Mouse (Mus musculus): Measurements from ENCODE around the gene Tatdn3. TPM values are rescaled to one million over a fixed set of nuclear protein-coding genes. Genes with fewer than 3 reads are reported as not detected.

Gene Tatdn3
- polyA plus RNA-seq, 1 experiment from 2014 or later, result 14.4 TPM

GRCm38 (mm10) chr1:191054870-191055532 is 7.7 kb downstream of the Tatdn3 start:
- no peak overlapping the region for H3K4me3 ChIP-seq (ENCODE audit: low read depth, low read length)
- 49% methylated on average over 8 of the region's 8 CpGs for WGBS
- DNase-seq (ENCODE audit: low spot score) (no peak), ATAC-seq (replicated peaks; ENCODE audit: low FRiP score) (peak; percentile 92)
- H3K27me3 ChIP-seq (replicated peaks; ENCODE audit: control insufficient read depth, insufficient read depth, low read length), result no peaks in the 10 kb centered on the region
- H3K4me1 ChIP-seq (replicated peaks; ENCODE audit: control insufficient read depth, insufficient read depth, low read length), result peaks cover 10% of the 10 kb centered on the region
- H3K9ac ChIP-seq (ENCODE audit: low read depth, low read length), result peak overlapping the region; percentile 26
- H3K27ac ChIP-seq (ENCODE audit: low read depth, low read length), result peak overlapping the region; percentile 89
- H3K36me3 ChIP-seq (ENCODE audit: control insufficient read depth, insufficient read depth, low read length), result 0 out of 2 replicates have a peak, but pooled peaks cover 2% of the 10 kb centered on the region
- no peaks in the 10 kb centered on the region for H3K9me3 ChIP-seq (ENCODE audit: control insufficient read depth, low read length)
- H3K4me2 ChIP-seq, result peak overlapping the region; percentile 48

- ATAC-seq (replicated peaks; ENCODE audit: low FRiP score), result no peak
- Histone ChIP-seq H3K27ac (ENCODE audit: low read depth, low read length) (no peak overlapping the region), H3K9me3 (ENCODE audit: control insufficient read depth, low read length) (no peaks in the 10 kb centered on the region), H3K27me3 (replicated peaks; ENCODE audit: control insufficient read depth, insufficient read depth, low read length) (no peaks in the 10 kb centered on the region), H3K36me3 (ENCODE audit: control insufficient read depth, insufficient read depth, low read length) (0 out of 2 replicates have a peak, but pooled peaks cover 2% of the 10 kb centered on the region), H3K4me2 (no peak overlapping the region), H3K4me3 (ENCODE audit: low read depth, low read length) (no peak overlapping the region), H3K9ac (ENCODE audit: low read depth, low read length) (no peak overlapping the region), H3K4me1 (replicated peaks; ENCODE audit: control insufficient read depth, insufficient read depth, low read length) (peaks cover 10% of the 10 kb centered on the region)
- no peak for DNase-seq (ENCODE audit: low spot score)
- WGBS, result 77% methylated on average over 3 of the region's 3 CpGs
Observed at GRCm38 (mm10) chr1:191053555-191053954, 9.2 kb downstream of the Tatdn3 start.

- no peak overlapping the region for H3K4me2 ChIP-seq
- 78% methylated on average over 7 of the region's 7 CpGs for WGBS
- H3K27me3 ChIP-seq (replicated peaks; ENCODE audit: control insufficient read depth, insufficient read depth, low read length), result no peaks in the 10 kb centered on the region
- H3K9me3 ChIP-seq (ENCODE audit: control insufficient read depth, low read length), result no peaks in the 10 kb centered on the region
- no peak overlapping the region for H3K27ac ChIP-seq (ENCODE audit: low read depth, low read length)
- DNase-seq (ENCODE audit: low spot score) (no peak), ATAC-seq (replicated peaks; ENCODE audit: low FRiP score) (no peak)
- no peaks in the 10 kb centered on the region for H3K36me3 ChIP-seq (ENCODE audit: control insufficient read depth, insufficient read depth, low read length)
- H3K4me1 ChIP-seq (replicated peaks; ENCODE audit: control insufficient read depth, insufficient read depth, low read length), result peaks cover 8% of the 10 kb centered on the region; the same call in 1 of the 2 replicates
- H3K4me3 ChIP-seq (ENCODE audit: low read depth, low read length), result no peak overlapping the region
- no peak overlapping the region for H3K9ac ChIP-seq (ENCODE audit: low read depth, low read length)
Observed at GRCm38 (mm10) chr1:191046231-191046824, 16.4 kb downstream of the Tatdn3 start.

DNA sequence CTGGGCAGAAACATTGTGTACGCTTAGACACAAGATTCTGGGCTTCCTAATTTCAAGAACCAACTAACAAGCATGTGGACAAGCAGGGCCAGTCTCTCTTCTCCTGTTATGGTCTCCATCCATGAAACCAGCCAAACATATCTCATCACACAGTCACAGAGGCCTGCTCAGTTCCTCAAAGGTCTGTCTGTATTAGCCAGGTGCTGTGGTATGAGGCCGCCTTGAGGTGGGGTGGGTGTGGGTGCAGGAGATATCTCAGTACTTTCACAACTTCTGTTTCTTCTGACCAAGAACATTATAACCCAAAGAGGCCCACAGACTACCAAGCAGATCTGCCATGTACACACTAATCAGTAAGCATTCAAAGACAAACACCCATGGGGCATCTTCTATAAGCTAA is 17.5 kb downstream of the Tatdn3 start:
- Histone ChIP-seq H3K27ac (ENCODE audit: low read depth, low read length) (peak overlapping the region; percentile 36; the same call in 1 of the 2 replicates), H3K4me3 (ENCODE audit: low read depth, low read length) (no peak overlapping the region), H3K9ac (ENCODE audit: low read depth, low read length) (no peak overlapping the region), H3K4me2 (no peak overlapping the region), H3K4me1 (replicated peaks; ENCODE audit: control insufficient read depth, insufficient read depth, low read length) (peaks cover 8% of the 10 kb centered on the region; the same call in 1 of the 2 replicates), H3K36me3 (ENCODE audit: control insufficient read depth, insufficient read depth, low read length) (no peaks in the 10 kb centered on the region), H3K27me3 (replicated peaks; ENCODE audit: control insufficient read depth, insufficient read depth, low read length) (no peaks in the 10 kb centered on the region), H3K9me3 (ENCODE audit: control insufficient read depth, low read length) (no peaks in the 10 kb centered on the region)
- DNase-seq (ENCODE audit: low spot score) (no peak), ATAC-seq (replicated peaks; ENCODE audit: low FRiP score) (peak; percentile 90)
- 85% methylated on average over 2 of the region's 2 CpGs for WGBS

- no peaks in the 10 kb centered on the region for H3K27me3 ChIP-seq (replicated peaks; ENCODE audit: control insufficient read depth, insufficient read depth, low read length)
- H3K4me2 ChIP-seq, result no peak overlapping the region
- DNase-seq (ENCODE audit: low spot score), result no peak
- H3K4me3 ChIP-seq (ENCODE audit: low read depth, low read length), result no peak overlapping the region
- no peak for ATAC-seq (replicated peaks; ENCODE audit: low FRiP score)
- H3K4me1 ChIP-seq (replicated peaks; ENCODE audit: control insufficient read depth, insufficient read depth, low read length), result peaks cover 8% of the 10 kb centered on the region; the same call in 1 of the 2 replicates
- H3K27ac ChIP-seq (ENCODE audit: low read depth, low read length), result no peak overlapping the region
- H3K36me3 ChIP-seq (ENCODE audit: control insufficient read depth, insufficient read depth, low read length), result no peaks in the 10 kb centered on the region
- no peaks in the 10 kb centered on the region for H3K9me3 ChIP-seq (ENCODE audit: control insufficient read depth, low read length)
- 69% methylated on average over 3 of the region's 3 CpGs for WGBS
- H3K9ac ChIP-seq (ENCODE audit: low read depth, low read length), result no peak overlapping the region
Observed at GRCm38 (mm10) chr1:191042688-191043087, 20.0 kb downstream of the Tatdn3 start.

- WGBS, result 83% methylated on average over 5 of the region's 5 CpGs
- Histone ChIP-seq H3K36me3 (ENCODE audit: control insufficient read depth, insufficient read depth, low read length) (no peaks in the 10 kb centered on the region), H3K4me3 (ENCODE audit: low read depth, low read length) (no peak overlapping the region), H3K9ac (ENCODE audit: low read depth, low read length) (no peak overlapping the region), H3K4me1 (replicated peaks; ENCODE audit: control insufficient read depth, insufficient read depth, low read length) (peaks cover 8% of the 10 kb centered on the region; the same call in 1 of the 2 replicates), H3K9me3 (ENCODE audit: control insufficient read depth, low read length) (no peaks in the 10 kb centered on the region), H3K27ac (ENCODE audit: low read depth, low read length) (no peak overlapping the region), H3K4me2 (no peak overlapping the region), H3K27me3 (replicated peaks; ENCODE audit: control insufficient read depth, insufficient read depth, low read length) (no peaks in the 10 kb centered on the region)
- no peak for ATAC-seq (replicated peaks; ENCODE audit: low FRiP score)
- no peak for DNase-seq (ENCODE audit: low spot score)
Observed at GRCm38 (mm10) chr1:191042106-191042505, 20.6 kb downstream of the Tatdn3 start.

- Histone ChIP-seq H3K27ac (ENCODE audit: low read depth, low read length) (no peak overlapping the region), H3K36me3 (ENCODE audit: control insufficient read depth, insufficient read depth, low read length) (no peaks in the 10 kb centered on the region), H3K4me3 (ENCODE audit: low read depth, low read length) (no peak overlapping the region), H3K9ac (ENCODE audit: low read depth, low read length) (no peak overlapping the region), H3K9me3 (ENCODE audit: control insufficient read depth, low read length) (no peaks in the 10 kb centered on the region), H3K4me1 (replicated peaks; ENCODE audit: control insufficient read depth, insufficient read depth, low read length) (peaks cover 8% of the 10 kb centered on the region; the same call in 1 of the 2 replicates), H3K27me3 (replicated peaks; ENCODE audit: control insufficient read depth, insufficient read depth, low read length) (no peaks in the 10 kb centered on the region), H3K4me2 (no peak overlapping the region)
- DNase-seq (ENCODE audit: low spot score) (no peak), ATAC-seq (replicated peaks; ENCODE audit: low FRiP score) (no peak)
Observed at GRCm38 (mm10) chr1:191041352-191041751, 21.4 kb downstream of the Tatdn3 start.

DNA sequence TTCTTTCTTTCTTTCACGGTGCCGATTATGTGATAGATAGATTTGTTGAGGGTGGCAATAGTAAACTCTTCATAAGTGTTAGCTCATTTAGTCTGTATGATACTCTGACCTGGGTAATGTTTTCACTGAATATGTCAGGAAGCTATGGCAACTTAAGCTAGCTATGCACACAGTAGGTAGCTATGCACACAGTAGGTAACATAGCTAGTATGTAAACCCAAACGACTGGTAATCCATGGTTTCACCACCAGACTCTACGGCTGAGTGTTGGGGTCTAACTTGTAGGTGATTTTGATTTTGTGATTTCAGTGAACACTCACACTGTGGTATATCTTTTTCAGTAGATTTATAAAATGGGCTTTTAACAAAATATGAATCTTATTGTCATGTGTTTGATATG is 24.7 kb downstream of the Tatdn3 start:
- Histone ChIP-seq H3K27me3 (replicated peaks; ENCODE audit: control insufficient read depth, insufficient read depth, low read length) (no peaks in the 10 kb centered on the region), H3K9ac (ENCODE audit: low read depth, low read length) (no peak overlapping the region), H3K4me2 (no peak overlapping the region), H3K4me1 (replicated peaks; ENCODE audit: control insufficient read depth, insufficient read depth, low read length) (no peaks in the 10 kb centered on the region), H3K36me3 (ENCODE audit: control insufficient read depth, insufficient read depth, low read length) (no peaks in the 10 kb centered on the region), H3K9me3 (ENCODE audit: control insufficient read depth, low read length) (no peaks in the 10 kb centered on the region), H3K4me3 (ENCODE audit: low read depth, low read length) (no peak overlapping the region), H3K27ac (ENCODE audit: low read depth, low read length) (no peak overlapping the region)
- DNase-seq (ENCODE audit: low spot score) (no peak), ATAC-seq (replicated peaks; ENCODE audit: low FRiP score) (no peak)
- 92% methylated on average over 4 of the region's 4 CpGs for WGBS
